ENCODE assay signal across 19 mouse cellular contexts in genomic region chr11:21060386-21061074, GRCm38 (mm10). TPM values are rescaled to one million over a fixed set of nuclear protein-coding genes. Genes with fewer than 3 reads are reported as not detected.
DNase-seq lines count a peak whose midpoint lies in the region; ATAC-seq lines count a peak whose summit lies in the region.
"Had no signal": no experiment of that assay in that cellular context is flagged by ENCODE, and none has a peak within 500 bp of the region (broad histone marks: within the 10 kb centered on the region; RNA-seq: fewer than 3 reads in every experiment).

No protein-coding gene starts in this region.

- no peak overlapping the region for H3K4me3 ChIP-seq in hindbrain, embryonic 16.5 days (ENCODE audit: low read length)
- H3K4me3 ChIP-seq in hindbrain, embryonic 14.5 days (replicated peaks; ENCODE audit: low read length) = no peak overlapping the region
- no peak overlapping the region for H3K4me3 ChIP-seq in midbrain, embryonic 12.5 days
- no peak overlapping the region for H3K4me3 ChIP-seq in midbrain, embryonic 11.5 days (ENCODE audit: low read depth, low read length)
- H3K4me3 ChIP-seq: embryonic facial prominence, embryonic 15.5 days; limb, embryonic 13.5 days; liver, embryonic 12.5 days; stomach, embryonic 15.5 days had no signal

- H3K4me2 ChIP-seq in hindbrain, embryonic 16.5 days (ENCODE audit: low read length) = no peak overlapping the region
- no peak overlapping the region for H3K4me2 ChIP-seq in hindbrain, embryonic 14.5 days (replicated peaks)
- H3K4me2 ChIP-seq in midbrain, embryonic 12.5 days (replicated peaks) = no peak overlapping the region
- no peak overlapping the region for H3K4me2 ChIP-seq in midbrain, embryonic 11.5 days
- H3K4me2 ChIP-seq: embryonic facial prominence, embryonic 15.5 days; limb, embryonic 13.5 days; liver, embryonic 12.5 days; stomach, embryonic 15.5 days had no signal

- no peak overlapping the region for H3K9ac ChIP-seq in hindbrain, embryonic 16.5 days (ENCODE audit: low read depth, low read length)
- no peak overlapping the region for H3K9ac ChIP-seq in hindbrain, embryonic 14.5 days
- H3K9ac ChIP-seq in midbrain, embryonic 12.5 days (replicated peaks) = no peak overlapping the region
- H3K9ac ChIP-seq in midbrain, embryonic 11.5 days (ENCODE audit: low read length) = no peak overlapping the region
- H3K9ac ChIP-seq: embryonic facial prominence, embryonic 15.5 days; limb, embryonic 13.5 days; liver, embryonic 12.5 days; stomach, embryonic 15.5 days had no signal

- H3K27ac ChIP-seq in hindbrain, embryonic 16.5 days (ENCODE audit: low read depth, low read length) = no peak overlapping the region
- H3K27ac ChIP-seq in hindbrain, embryonic 14.5 days = no peak overlapping the region
- 0 out of 2 replicates have a peak overlapping the region, but pooled peaks have one; percentile 35 for H3K27ac ChIP-seq in midbrain, embryonic 12.5 days (replicated peaks)
- H3K27ac ChIP-seq in midbrain, embryonic 11.5 days (ENCODE audit: low read depth, low read length) = no peak overlapping the region
- H3K27ac ChIP-seq: embryonic facial prominence, embryonic 15.5 days; limb, embryonic 13.5 days; liver, embryonic 12.5 days; stomach, embryonic 15.5 days had no signal

- no peaks in the 10 kb centered on the region for H3K27me3 ChIP-seq in hindbrain, embryonic 16.5 days (replicated peaks; ENCODE audit: control insufficient read depth, insufficient read depth, low read length)
- H3K27me3 ChIP-seq in hindbrain, embryonic 14.5 days (ENCODE audit: control insufficient read depth, insufficient read depth, low read length) = no peaks in the 10 kb centered on the region
- H3K27me3 ChIP-seq in midbrain, embryonic 12.5 days = no peaks in the 10 kb centered on the region
- H3K27me3 ChIP-seq in midbrain, embryonic 11.5 days (ENCODE audit: control insufficient read depth, insufficient read depth, low read length) = no peaks in the 10 kb centered on the region
- H3K27me3 ChIP-seq: embryonic facial prominence, embryonic 15.5 days; limb, embryonic 13.5 days; liver, embryonic 12.5 days; stomach, embryonic 15.5 days had no signal

- WGBS in hindbrain, embryonic 16.5 days = 57% methylated on average over 7 of the region's 7 CpGs
- WGBS in hindbrain, embryonic 14.5 days = 68% methylated on average over 7 of the region's 7 CpGs
- 70% methylated on average over 7 of the region's 7 CpGs for WGBS in midbrain, embryonic 12.5 days
- 69% methylated on average over 7 of the region's 7 CpGs for WGBS in midbrain, embryonic 11.5 days

- peak; percentile 40; the same call in 1 of the 2 replicates for ATAC-seq in hindbrain, embryonic 16.5 days
- ATAC-seq in hindbrain, embryonic 14.5 days (ENCODE audit: low FRiP score) = no peak
- no peak for ATAC-seq in midbrain, embryonic 12.5 days (ENCODE audit: low FRiP score, low read depth)
- no peak for ATAC-seq in midbrain, embryonic 11.5 days (ENCODE audit: low FRiP score)
- ATAC-seq: forebrain, embryonic 14.5 days; liver, embryonic 12.5 days had no signal

- no peaks in the 10 kb centered on the region for H3K4me1 ChIP-seq in hindbrain, embryonic 16.5 days (ENCODE audit: control insufficient read depth, insufficient read depth, low read depth, low read length)
- H3K4me1 ChIP-seq in hindbrain, embryonic 14.5 days (replicated peaks; ENCODE audit: control insufficient read depth, insufficient read depth, low read length) = 0 out of 2 replicates have a peak, but pooled peaks cover 5% of the 10 kb centered on the region
- H3K4me1 ChIP-seq in midbrain, embryonic 12.5 days = no peaks in the 10 kb centered on the region
- H3K4me1 ChIP-seq in midbrain, embryonic 11.5 days (ENCODE audit: control insufficient read depth, insufficient read depth, low read length) = no peaks in the 10 kb centered on the region
- H3K4me1 ChIP-seq: embryonic facial prominence, embryonic 15.5 days; stomach, embryonic 15.5 days had no signal

- peak; percentile 40 to 49 for DNase-seq in cerebellum, postnatal 14 days
- no peak for DNase-seq in cerebellum, adult 9-10 months
- DNase-seq in hindbrain, embryonic 14.5 days (ENCODE audit: low spot score) = no peak
- no peak for DNase-seq in midbrain, embryonic 11.5 days (ENCODE audit: low spot score, missing footprints)
- peak; percentile 39 for DNase-seq in retina, postnatal 7 days (ENCODE audit: low read depth, low spot score)
- DNase-seq: adrenal gland, postnatal 10 days; gastrocnemius, postnatal 14 days; heart, postnatal 10 days; layer of hippocampus, postnatal 36 days; right cerebral cortex, postnatal 4 days; thymus, adult 18-20 months; thymus, postnatal 4 days had no signal

- no peaks in the 10 kb centered on the region for H3K9me3 ChIP-seq in hindbrain, embryonic 16.5 days (ENCODE audit: control insufficient read depth, low read length)
- no peaks in the 10 kb centered on the region for H3K9me3 ChIP-seq in hindbrain, embryonic 14.5 days (ENCODE audit: control insufficient read depth, low read length)
- H3K9me3 ChIP-seq in midbrain, embryonic 12.5 days = no peaks in the 10 kb centered on the region
- H3K9me3 ChIP-seq in midbrain, embryonic 11.5 days (ENCODE audit: control insufficient read depth, low read length) = no peaks in the 10 kb centered on the region
- H3K9me3 ChIP-seq: embryonic facial prominence, embryonic 15.5 days; limb, embryonic 13.5 days; liver, embryonic 12.5 days; stomach, embryonic 15.5 days had no signal

- no peaks in the 10 kb centered on the region for H3K36me3 ChIP-seq in hindbrain, embryonic 16.5 days (ENCODE audit: control insufficient read depth, insufficient read depth, low read length)
- H3K36me3 ChIP-seq in hindbrain, embryonic 14.5 days (replicated peaks; ENCODE audit: control insufficient read depth, insufficient read depth) = no peaks in the 10 kb centered on the region
- no peaks in the 10 kb centered on the region for H3K36me3 ChIP-seq in midbrain, embryonic 12.5 days
- no peaks in the 10 kb centered on the region for H3K36me3 ChIP-seq in midbrain, embryonic 11.5 days (ENCODE audit: control insufficient read depth, insufficient read depth, low read length)
- H3K36me3 ChIP-seq: embryonic facial prominence, embryonic 15.5 days; limb, embryonic 13.5 days; liver, embryonic 12.5 days; stomach, embryonic 15.5 days had no signal

RNA-seq across cellular contexts. Expression of gene Peli1, which starts 30.6 kb away (rescaled TPM):
- polyA plus RNA-seq in hindbrain, embryonic 16.5 days (2015; fragmentation: Nextera tagmentation; extraction: Ambion mirVana) = 51.8 and 55.7 TPM in 2 replicates
- polyA plus RNA-seq in hindbrain, embryonic 14.5 days (2014; fragmentation: Nextera tagmentation; extraction: Ambion mirVana) = 82.6 and 85.0 TPM in 2 replicates
- polyA plus RNA-seq in midbrain, embryonic 12.5 days (2016; fragmentation: Nextera tagmentation; extraction: Ambion mirVana) = 106 and 112 TPM in 2 replicates
- 108 and 113 TPM in 2 replicates for polyA plus RNA-seq in midbrain, embryonic 11.5 days (2014; fragmentation: Nextera tagmentation; extraction: Ambion mirVana)

Comparison
In these comparisons a context has a peak if more than half of its experiments do, and no peak if none do; other contexts are left out.
1. DNase-seq: peak in cerebellum, postnatal 14 days (2 of 2) and retina, postnatal 7 days (single experiment); none in cerebellum, adult 9-10 months (single experiment), hindbrain, embryonic 14.5 days (single experiment) and midbrain, embryonic 11.5 days (single experiment).